Mouse (Mus musculus) urinary bladder, adult 2 months (tissue): ENCODE results near the gene Cisd3. TPM values are rescaled to one million over a fixed set of nuclear protein-coding genes. Genes with fewer than 3 reads are reported as not detected.

Experiments
- polyA plus RNA-seq: library from polyadenylated mRNA; depleted of rRNA; stranded (reverse); fragments of >200 nt; gene quantifications from 2 replicates; pipeline ENCODE4 v1.2.3, GENCODE M21; 2012; rRNA removed

Gene Cisd3
- polyA plus RNA-seq, 1 experiment = 55.7 TPM

Other genes starting within 250 kb of the Cisd3 start
- not detected in 2 replicates for gene 4933428G20Rik, start 185.5 kb upstream of the Cisd3 start, polyA plus RNA-seq
- gene Srcin1, start 109.6 kb upstream of the Cisd3 start, polyA plus RNA-seq = 1.4 and 1.6 TPM in 2 replicates
- 0.77 and 0.80 TPM in 2 replicates for gene Epop, start 56.1 kb upstream of the Cisd3 start, polyA plus RNA-seq
- 30.2 and 37.2 TPM in 2 replicates for gene Mllt6, start 22.4 kb upstream of the Cisd3 start, polyA plus RNA-seq
- gene Pcgf2, start 14.7 kb downstream of the Cisd3 start, polyA plus RNA-seq = 41.1 and 46.4 TPM in 2 replicates
- 264 and 322 TPM in 2 replicates for gene Psmb3, start 17.6 kb downstream of the Cisd3 start, polyA plus RNA-seq
- gene Pip4k2b, start 58.9 kb downstream of the Cisd3 start, polyA plus RNA-seq = 17.2 and 19.1 TPM in 2 replicates
- gene Cwc25, start 80.7 kb downstream of the Cisd3 start, polyA plus RNA-seq = 15.3 and 16.6 TPM in 2 replicates
- 0.13 and 0.41 TPM in 2 replicates for gene 1700001P01Rik, start 90.1 kb downstream of the Cisd3 start, polyA plus RNA-seq
- gene Rpl23, start 96.6 kb downstream of the Cisd3 start, polyA plus RNA-seq = 911 and 1,027 TPM in 2 replicates
- 101 and 108 TPM in 2 replicates for gene Lasp1, start 113.2 kb downstream of the Cisd3 start, polyA plus RNA-seq
- 3.8 and 5.6 TPM in 2 replicates for gene B230217C12Rik, start 155.0 kb downstream of the Cisd3 start, polyA plus RNA-seq
- gene Fbxo47, start 198.3 kb downstream of the Cisd3 start, polyA plus RNA-seq = 0.28 and 0.40 TPM in 2 replicates